Mouse (Mus musculus): Measurements from ENCODE around the gene Vmn1r212. TPM values are rescaled to one million over a fixed set of nuclear protein-coding genes. Genes with fewer than 3 reads are reported as not detected.
"Not testable (repeated sequence)": the region's sequence is repeated elsewhere in the genome, so short reads cannot be mapped to it uniquely, and the experiment has no call there.

Vmn1r212 gene
- polyA plus RNA-seq (2014; fragmentation: Nextera tagmentation; extraction: Ambion mirVana), result not detected in 2 replicates

- no peaks in the 10 kb centered on the region for H3K9me3 ChIP-seq (ENCODE audit: control insufficient read depth, low read length)
- no peaks in the 10 kb centered on the region for H3K4me1 ChIP-seq (replicated peaks; ENCODE audit: control insufficient read depth, insufficient read depth, low read length)
- no peak within 1 kb of the TSS for H3K9ac ChIP-seq (ENCODE audit: low read length)
- no peaks in the 10 kb centered on the region for H3K36me3 ChIP-seq (ENCODE audit: control insufficient read depth, insufficient read depth, low read length)
- 87% methylated on average over 4 of the region's 4 CpGs for WGBS
- no peaks in the 10 kb centered on the region for H3K27me3 ChIP-seq (ENCODE audit: control insufficient read depth, insufficient read depth, low read length)
- no peak within 1 kb of the TSS for H3K4me2 ChIP-seq (ENCODE audit: low read depth, low read length, severe bottlenecking)
- DNase-seq (ENCODE audit: low spot score) (no peak), ATAC-seq (replicated peaks; ENCODE audit: low FRiP score) (no peak)
- H3K4me3 ChIP-seq (ENCODE audit: low read depth, low read length), result no peak within 1 kb of the TSS
- no peak within 1 kb of the TSS for H3K27ac ChIP-seq (ENCODE audit: low read depth, low read length)
These were observed at the start of gene Vmn1r212 for GRCm38 (mm10) chr13:22884105-22884504. Gene Vmn1r212, minus strand, starts transcription at chr13:22884205.

GRCm38 (mm10) chr13:22879257-22879656 is 4.7 kb downstream of the Vmn1r212 start:
- Histone ChIP-seq H3K36me3 (ENCODE audit: control insufficient read depth, insufficient read depth, low read length) (no peaks in the 10 kb centered on the region), H3K27ac (ENCODE audit: low read depth, low read length) (no peak overlapping the region), H3K4me2 (ENCODE audit: low read depth, low read length, severe bottlenecking) (no peak overlapping the region), H3K4me3 (ENCODE audit: low read depth, low read length) (no peak overlapping the region), H3K9ac (ENCODE audit: low read length) (no peak overlapping the region), H3K9me3 (ENCODE audit: control insufficient read depth, low read length) (no peaks in the 10 kb centered on the region), H3K27me3 (ENCODE audit: control insufficient read depth, insufficient read depth, low read length) (no peaks in the 10 kb centered on the region), H3K4me1 (replicated peaks; ENCODE audit: control insufficient read depth, insufficient read depth, low read length) (no peaks in the 10 kb centered on the region)
- DNase-seq (ENCODE audit: low spot score) (no peak), ATAC-seq (replicated peaks; ENCODE audit: low FRiP score) (no peak)
- WGBS, result 91% methylated on average over 1 of the region's 1 CpGs

- DNase-seq (ENCODE audit: low spot score) (no peak), ATAC-seq (replicated peaks; ENCODE audit: low FRiP score) (no peak)
- Histone ChIP-seq H3K9me3 (ENCODE audit: control insufficient read depth, low read length) (no peaks in the 10 kb centered on the region), H3K27ac (ENCODE audit: low read depth, low read length) (no peak within 1 kb of the TSS), H3K4me2 (ENCODE audit: low read depth, low read length, severe bottlenecking) (no peak within 1 kb of the TSS), H3K36me3 (ENCODE audit: control insufficient read depth, insufficient read depth, low read length) (no peaks in the 10 kb centered on the region), H3K4me3 (ENCODE audit: low read depth, low read length) (no peak within 1 kb of the TSS), H3K27me3 (ENCODE audit: control insufficient read depth, insufficient read depth, low read length) (no peaks in the 10 kb centered on the region), H3K9ac (ENCODE audit: low read length) (no peak within 1 kb of the TSS), H3K4me1 (replicated peaks; ENCODE audit: control insufficient read depth, insufficient read depth, low read length) (no peaks in the 10 kb centered on the region)
- 84% methylated on average over 1 of the region's 1 CpGs for WGBS
These were observed 26.5 kb downstream of the Vmn1r212 start, which contains the start of gene Vmn1r211 for GRCm38 (mm10) chr13:22857461-22857860. Gene Vmn1r211, minus strand, starts transcription at chr13:22857561.

- H3K27ac ChIP-seq (ENCODE audit: low read depth, low read length), result no peak overlapping the region
- DNase-seq (ENCODE audit: low spot score) (no peak), ATAC-seq (replicated peaks; ENCODE audit: low FRiP score) (no peak)
- no peak overlapping the region for H3K4me3 ChIP-seq (ENCODE audit: low read depth, low read length)
- no peaks in the 10 kb centered on the region for H3K9me3 ChIP-seq (ENCODE audit: control insufficient read depth, low read length)
- H3K27me3 ChIP-seq (ENCODE audit: control insufficient read depth, insufficient read depth, low read length), result no peaks in the 10 kb centered on the region
- no peak overlapping the region for H3K9ac ChIP-seq (ENCODE audit: low read length)
- WGBS, result 73% methylated on average over 4 of the region's 4 CpGs
- no peaks in the 10 kb centered on the region for H3K4me1 ChIP-seq (replicated peaks; ENCODE audit: control insufficient read depth, insufficient read depth, low read length)
- H3K4me2 ChIP-seq (ENCODE audit: low read depth, low read length, severe bottlenecking), result no peak overlapping the region
- no peaks in the 10 kb centered on the region for H3K36me3 ChIP-seq (ENCODE audit: control insufficient read depth, insufficient read depth, low read length)
These were observed 29.2 kb downstream of the Vmn1r212 start for GRCm38 (mm10) chr13:22854760-22855159.

GRCm38 (mm10) chr13:22846798-22847197 is 37.2 kb downstream of the Vmn1r212 start:
- Histone ChIP-seq H3K4me1 (replicated peaks; ENCODE audit: control insufficient read depth, insufficient read depth, low read length) (no peaks in the 10 kb centered on the region), H3K27ac (ENCODE audit: low read depth, low read length) (no peak overlapping the region), H3K4me2 (ENCODE audit: low read depth, low read length, severe bottlenecking) (no peak overlapping the region), H3K4me3 (ENCODE audit: low read depth, low read length) (no peak overlapping the region), H3K9ac (ENCODE audit: low read length) (no peak overlapping the region), H3K27me3 (ENCODE audit: control insufficient read depth, insufficient read depth, low read length) (no peaks in the 10 kb centered on the region), H3K36me3 (ENCODE audit: control insufficient read depth, insufficient read depth, low read length) (no peaks in the 10 kb centered on the region), H3K9me3 (ENCODE audit: control insufficient read depth, low read length) (no peaks in the 10 kb centered on the region)
- WGBS, result 83% methylated on average over 1 of the region's 1 CpGs
- DNase-seq (ENCODE audit: low spot score) (no peak), ATAC-seq (replicated peaks; ENCODE audit: low FRiP score) (no peak)

GRCm38 (mm10) chr13:22844304-22844703 is 39.7 kb downstream of the Vmn1r212 start:
- not testable (repeated sequence) for H3K9ac ChIP-seq (ENCODE audit: low read length); H3K4me3 ChIP-seq (ENCODE audit: low read depth, low read length); H3K4me2 ChIP-seq (ENCODE audit: low read depth, low read length, severe bottlenecking); H3K27me3 ChIP-seq (ENCODE audit: control insufficient read depth, insufficient read depth, low read length); ATAC-seq (replicated peaks; ENCODE audit: low FRiP score); H3K27ac ChIP-seq (ENCODE audit: low read depth, low read length); H3K9me3 ChIP-seq (ENCODE audit: control insufficient read depth, low read length); H3K36me3 ChIP-seq (ENCODE audit: control insufficient read depth, insufficient read depth, low read length); DNase-seq (ENCODE audit: low spot score); H3K4me1 ChIP-seq (replicated peaks; ENCODE audit: control insufficient read depth, insufficient read depth, low read length)
- WGBS, result 53% methylated on average over 3 of the region's 3 CpGs

Other genes starting within 250 kb of the Vmn1r212 start
- not detected in 2 replicates for gene Vmn1r207-ps, start 154.6 kb downstream of the Vmn1r212 start, polyA plus RNA-seq (2014; fragmentation: Nextera tagmentation; extraction: Ambion mirVana)
- not detected in 2 replicates for gene Vmn1r208, start 106.8 kb downstream of the Vmn1r212 start, polyA plus RNA-seq (2014; fragmentation: Nextera tagmentation; extraction: Ambion mirVana)
- not detected in 2 replicates for gene Vmn1r209, start 74.5 kb downstream of the Vmn1r212 start, polyA plus RNA-seq (2014; fragmentation: Nextera tagmentation; extraction: Ambion mirVana)
- not detected in 2 replicates for gene Vmn1r210, start 52.9 kb downstream of the Vmn1r212 start, polyA plus RNA-seq (2014; fragmentation: Nextera tagmentation; extraction: Ambion mirVana)
- not detected in 2 replicates for gene Vmn1r211, start 26.6 kb downstream of the Vmn1r212 start, polyA plus RNA-seq (2014; fragmentation: Nextera tagmentation; extraction: Ambion mirVana)
- not detected in 2 replicates for gene Vmn1r213, start 123.5 kb upstream of the Vmn1r212 start, polyA plus RNA-seq (2014; fragmentation: Nextera tagmentation; extraction: Ambion mirVana)
- not detected in 2 replicates for gene Vmn1r214, start 146.2 kb upstream of the Vmn1r212 start, polyA plus RNA-seq (2014; fragmentation: Nextera tagmentation; extraction: Ambion mirVana)
- gene Vmn1r215, start 183.8 kb upstream of the Vmn1r212 start, polyA plus RNA-seq (2014; fragmentation: Nextera tagmentation; extraction: Ambion mirVana), result not detected in 2 replicates
- gene Vmn1r217, start 234.0 kb upstream of the Vmn1r212 start, polyA plus RNA-seq (2014; fragmentation: Nextera tagmentation; extraction: Ambion mirVana), result not detected in 2 replicates
- 0.03 TPM in 1 of 2 replicates, not detected in the other for gene Vmn1r218, start 248.9 kb upstream of the Vmn1r212 start, polyA plus RNA-seq (2014; fragmentation: Nextera tagmentation; extraction: Ambion mirVana)

All from forebrain, embryonic 11.5 days (tissue).